Mouse (Mus musculus) liver, embryonic 15.5 days (tissue): ENCODE results near the gene Plekha1. TPM values are rescaled to one million over a fixed set of nuclear protein-coding genes. Genes with fewer than 3 reads are reported as not detected.

Experiments
- ATAC-seq: fragments of 200-750 bp; cut with Nextera tagmentation; 2 replicates; pipeline ENCODE4 v1.8.0; 2017; ENCODE audit warnings: moderate number of reproducible peaks, mild to moderate bottlenecking, moderate library complexity; ENCODE audit not compliant: insufficient read depth
- H3K27ac ChIP-seq: fragments of 300-500 bp; sonication (generic); replicated peaks from 2 replicates; pipeline ENCODE4 v1.5.1; 2015; ENCODE audit warnings: mild to moderate bottlenecking, inconsistent platforms
- H3K27me3 ChIP-seq: fragments of 300-500 bp; sonication (generic); 2 replicates; pipeline ENCODE4 v1.6.1; 2015; ENCODE audit warnings: mild to moderate bottlenecking, inconsistent platforms
- H3K36me3 ChIP-seq: fragments of 300-500 bp; sonication (generic); replicated peaks from 2 replicates; pipeline ENCODE4 v1.6.1; 2015; ENCODE audit warnings: moderate library complexity, mild to moderate bottlenecking, inconsistent platforms
- H3K4me1 ChIP-seq: fragments of 300-500 bp; sonication (generic); replicated peaks from 2 replicates; pipeline ENCODE4 v1.6.1; 2015; ENCODE audit warnings: inconsistent platforms
- H3K4me2 ChIP-seq: fragments of 300-500 bp; sonication (generic); 2 replicates; pipeline ENCODE4 v1.6.1; 2015; ENCODE audit warnings: moderate library complexity, mild to moderate bottlenecking, inconsistent platforms
- H3K4me3 ChIP-seq: fragments of 300-500 bp; sonication (generic); replicated peaks from 2 replicates; pipeline ENCODE4 v1.5.1; 2015; ENCODE audit warnings: mild to moderate bottlenecking, inconsistent platforms
- H3K9ac ChIP-seq: fragments of 300-500 bp; sonication (generic); 2 replicates; pipeline ENCODE4 v1.6.1; 2015; ENCODE audit warnings: moderate library complexity, mild to moderate bottlenecking, inconsistent platforms
- H3K9me3 ChIP-seq: fragments of 300-500 bp; sonication (generic); replicated peaks from 2 replicates; pipeline ENCODE4 v1.6.1; 2016; ENCODE audit warnings: inconsistent platforms
- WGBS: fragments of 180-500 bp; shearing (Covaris S2); methylation state at CpG from one replicate; pipeline ENCODE4 v1.1.7; 2015; ENCODE audit warnings: mixed read lengths; ENCODE audit not compliant: insufficient replicate concordance; 5-methylcytosine and 5-hydroxymethylcytosine counted together
- polyA plus RNA-seq: library from polyadenylated mRNA; unstranded; fragments of >200 nt; fragmentation: Nextera tagmentation; extraction: Ambion mirVana; gene quantifications from 2 replicates; pipeline ENCODE4 v1.2.1, GENCODE M21; 2015

Plekha1 gene
- polyA plus RNA-seq, 1 experiment from 2014 or later, result 10.3 TPM

DNA sequence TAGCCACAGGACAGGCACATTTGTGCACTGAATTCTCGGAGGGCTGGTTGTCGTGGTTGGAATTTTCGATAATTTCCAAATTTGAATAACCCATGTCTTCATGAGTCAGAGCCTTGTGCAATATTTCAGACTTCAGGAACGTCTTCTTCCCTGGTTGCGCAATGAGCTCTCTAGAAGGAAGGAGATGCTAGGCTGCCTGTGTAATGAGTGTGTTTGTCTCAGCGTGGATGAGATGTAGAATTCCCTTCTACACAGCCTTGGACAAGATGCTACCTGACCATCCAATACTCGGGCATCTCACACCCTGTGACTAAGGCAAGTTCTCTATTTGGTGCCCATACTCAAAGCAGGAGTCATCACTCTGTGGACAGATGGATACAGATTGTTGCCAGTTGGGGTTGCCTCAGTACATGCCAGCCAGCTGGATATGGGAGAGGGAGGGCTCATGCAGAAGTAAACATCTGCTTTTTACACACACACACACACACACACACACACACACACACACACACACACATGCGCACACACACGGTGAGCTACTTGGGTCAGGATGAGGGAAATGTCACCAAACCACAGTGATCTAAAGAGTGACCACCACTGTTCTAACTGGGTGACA is 77.8 kb downstream of the Plekha1 start:
- Histone ChIP-seq H3K4me1 (no peaks in the 10 kb centered on the region), H3K4me2 (no peak overlapping the region), H3K36me3 (no peaks in the 10 kb centered on the region), H3K9ac (no peak overlapping the region), H3K27ac (no peak overlapping the region), H3K4me3 (no peak overlapping the region), H3K27me3 (peaks cover 23% of the 10 kb centered on the region; the same call in 1 of the 2 replicates), H3K9me3 (no peaks in the 10 kb centered on the region)
- no peak for ATAC-seq
- 52% methylated on average over 9 of the region's 9 CpGs for WGBS

DNA sequence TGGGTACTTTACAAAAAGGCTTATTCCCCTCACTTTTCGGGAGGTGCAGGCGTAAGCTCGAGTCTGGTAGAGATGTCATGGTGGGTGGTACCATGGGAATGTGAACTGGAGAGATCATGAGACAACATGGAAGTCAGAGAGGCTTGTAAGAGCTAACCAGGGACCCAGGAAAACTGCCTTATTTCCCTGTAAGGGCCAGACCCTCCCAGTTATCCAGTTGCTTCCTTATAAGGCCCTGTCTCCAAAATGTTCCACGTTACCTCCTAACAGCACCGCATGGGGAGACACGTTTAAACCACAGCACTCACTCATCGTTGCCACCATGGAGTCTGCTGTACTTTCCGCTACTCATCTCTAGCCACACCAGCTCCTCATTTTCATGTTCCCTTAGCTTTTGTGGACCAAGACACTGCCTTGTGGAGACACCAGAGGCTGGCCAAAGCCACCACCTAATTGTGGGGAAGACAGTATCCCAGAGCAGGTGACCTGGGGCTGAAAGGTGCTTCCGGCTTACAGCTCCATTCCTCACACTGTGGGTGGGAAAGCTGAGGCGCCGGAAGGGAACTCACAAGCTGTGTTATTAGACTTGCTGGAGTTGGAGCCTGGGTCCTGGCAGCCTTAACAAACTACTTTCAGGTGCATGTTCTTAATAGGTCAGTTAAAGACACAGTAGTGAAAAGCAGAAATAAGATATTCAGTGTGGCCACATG is 79.4 kb downstream of the Plekha1 start:
- Histone ChIP-seq H3K36me3 (no peaks in the 10 kb centered on the region), H3K27me3 (peaks cover 14% of the 10 kb centered on the region; the same call in 1 of the 2 replicates), H3K4me2 (no peak overlapping the region), H3K9me3 (no peaks in the 10 kb centered on the region), H3K27ac (no peak overlapping the region), H3K4me3 (no peak overlapping the region), H3K4me1 (no peaks in the 10 kb centered on the region), H3K9ac (no peak overlapping the region)
- WGBS, result 65% methylated on average over 11 of the region's 11 CpGs
- ATAC-seq, result no peak

DNA sequence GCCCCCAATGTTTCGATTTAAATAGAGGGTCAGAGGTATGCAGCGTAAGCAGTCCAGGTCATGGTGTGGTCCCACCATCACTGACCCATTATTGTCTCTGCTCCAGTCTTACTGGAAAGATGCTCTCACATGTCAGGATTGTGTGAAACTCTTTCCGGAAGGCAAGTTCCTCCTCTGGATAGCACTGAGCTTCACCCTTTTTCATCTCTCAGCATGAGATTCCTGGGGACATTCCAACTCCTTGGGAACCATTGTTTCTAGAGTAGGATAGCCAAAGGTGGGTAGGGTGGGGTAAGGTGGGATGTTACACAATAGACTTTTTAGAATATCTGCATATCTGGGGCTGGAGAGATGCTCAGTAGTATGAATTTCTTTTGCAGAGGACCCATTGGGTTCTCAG is 80.2 kb downstream of the Plekha1 start:
- no peak for ATAC-seq
- WGBS, result 64% methylated on average over 3 of the region's 3 CpGs
- H3K9ac ChIP-seq, result no peak overlapping the region

DNA sequence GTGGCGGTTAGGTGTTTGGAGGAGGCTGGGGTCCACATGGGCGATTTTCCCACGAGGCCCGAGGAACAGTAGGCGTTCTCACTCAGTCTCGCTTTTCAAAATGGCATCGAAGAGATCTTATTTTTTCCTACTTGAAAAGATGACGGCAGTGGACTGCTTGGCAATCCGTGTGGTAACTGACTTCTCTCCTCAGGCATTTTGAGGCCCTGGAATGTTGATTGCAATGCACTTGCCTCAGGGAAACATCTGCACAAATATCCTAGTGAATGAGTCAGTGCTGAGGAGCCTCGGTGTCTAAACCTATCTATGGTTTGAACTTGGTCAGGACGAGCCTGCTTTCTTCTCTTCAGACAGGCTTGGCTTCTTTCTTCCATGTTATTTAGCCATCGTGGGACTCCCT is 80.7 kb downstream of the Plekha1 start:
- 67% methylated on average over 12 of the region's 12 CpGs for WGBS
- no peak overlapping the region for H3K9ac ChIP-seq
- 0 out of 2 replicates have a peak, but pooled peaks cover under 1% of the 10 kb centered on the region for H3K27me3 ChIP-seq
- no peak overlapping the region for H3K4me3 ChIP-seq
- H3K27ac ChIP-seq, result no peak overlapping the region
- H3K9me3 ChIP-seq, result no peaks in the 10 kb centered on the region
- ATAC-seq, result no peak
- H3K36me3 ChIP-seq, result no peaks in the 10 kb centered on the region
- no peaks in the 10 kb centered on the region for H3K4me1 ChIP-seq
- no peak overlapping the region for H3K4me2 ChIP-seq

More for the DNA sequence above, 80.2 kb downstream of the Plekha1 start:
- no peak overlapping the region for H3K4me3 ChIP-seq
- H3K27ac ChIP-seq, result no peak overlapping the region
- no peaks in the 10 kb centered on the region for H3K36me3 ChIP-seq
- peaks cover 7% of the 10 kb centered on the region; the same call in 1 of the 2 replicates for H3K27me3 ChIP-seq
- H3K4me1 ChIP-seq, result no peaks in the 10 kb centered on the region
- H3K4me2 ChIP-seq, result no peak overlapping the region
- H3K9me3 ChIP-seq, result no peaks in the 10 kb centered on the region

DNA sequence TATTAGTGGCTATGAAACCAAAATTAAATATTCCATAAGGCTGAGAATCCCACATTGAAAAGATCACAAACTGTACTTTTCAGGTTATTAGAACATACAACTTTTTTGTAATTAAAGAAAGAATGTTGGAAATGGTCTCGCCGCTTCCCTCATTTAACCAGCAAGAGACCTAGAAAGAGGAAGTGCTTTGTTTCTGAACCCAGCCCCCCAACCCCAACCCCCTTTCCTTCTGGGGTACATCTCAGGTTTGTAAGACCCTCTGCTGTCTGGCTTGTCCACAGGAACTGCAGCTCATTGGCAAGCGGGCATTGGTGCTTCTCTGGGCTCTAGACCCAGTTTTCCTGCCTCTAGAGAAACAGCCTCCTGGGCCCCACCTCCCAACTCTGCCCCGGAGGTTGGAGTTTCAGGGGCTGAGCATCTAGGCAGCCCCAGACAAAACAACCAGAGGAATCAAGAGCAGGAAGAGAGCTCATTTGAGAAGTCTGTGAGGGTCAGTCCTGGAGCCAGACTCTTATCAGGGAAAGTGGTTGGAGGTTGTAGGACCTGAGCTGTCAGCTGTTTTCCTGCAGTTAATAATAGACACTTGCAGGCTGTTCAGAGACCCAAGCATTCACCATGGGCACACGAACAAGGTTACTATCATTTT is 83.1 kb downstream of the Plekha1 start:
- ATAC-seq, result no peak
- H3K4me2 ChIP-seq, result no peak overlapping the region
- H3K27me3 ChIP-seq, result no peaks in the 10 kb centered on the region
- H3K9me3 ChIP-seq, result no peaks in the 10 kb centered on the region
- no peak overlapping the region for H3K9ac ChIP-seq
- H3K4me3 ChIP-seq, result no peak overlapping the region
- no peak overlapping the region for H3K27ac ChIP-seq
- no peaks in the 10 kb centered on the region for H3K4me1 ChIP-seq
- no peaks in the 10 kb centered on the region for H3K36me3 ChIP-seq
- WGBS, result 8% methylated on average over 5 of the region's 5 CpGs

DNA sequence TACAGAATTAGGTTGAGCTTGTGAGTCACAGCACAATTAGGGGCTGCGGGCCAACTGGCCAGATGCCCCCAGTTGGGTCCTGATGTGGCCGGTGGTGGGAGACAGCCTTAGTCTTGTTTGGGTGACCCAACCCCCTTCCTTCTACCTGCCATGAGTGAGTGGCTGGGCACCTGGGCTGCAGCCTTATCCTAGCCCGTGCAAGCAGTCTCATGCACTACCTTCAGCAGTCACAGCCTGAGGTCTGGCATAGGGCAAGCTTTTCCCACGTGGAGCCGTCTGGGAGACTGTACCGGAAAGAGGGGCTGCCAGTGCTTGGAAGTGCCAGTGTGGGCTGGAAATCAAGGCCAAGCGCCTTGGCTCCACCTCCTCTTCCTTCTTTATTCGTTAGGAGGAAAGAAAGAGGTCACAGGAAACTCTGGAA is 83.8 kb downstream of the Plekha1 start:
- Histone ChIP-seq H3K27me3 (no peaks in the 10 kb centered on the region), H3K4me1 (no peaks in the 10 kb centered on the region), H3K9me3 (no peaks in the 10 kb centered on the region), H3K36me3 (no peaks in the 10 kb centered on the region), H3K4me3 (no peak overlapping the region), H3K4me2 (no peak overlapping the region), H3K27ac (no peak overlapping the region), H3K9ac (no peak overlapping the region)
- ATAC-seq, result no peak
- WGBS, result 15% methylated on average over 8 of the region's 8 CpGs

DNA sequence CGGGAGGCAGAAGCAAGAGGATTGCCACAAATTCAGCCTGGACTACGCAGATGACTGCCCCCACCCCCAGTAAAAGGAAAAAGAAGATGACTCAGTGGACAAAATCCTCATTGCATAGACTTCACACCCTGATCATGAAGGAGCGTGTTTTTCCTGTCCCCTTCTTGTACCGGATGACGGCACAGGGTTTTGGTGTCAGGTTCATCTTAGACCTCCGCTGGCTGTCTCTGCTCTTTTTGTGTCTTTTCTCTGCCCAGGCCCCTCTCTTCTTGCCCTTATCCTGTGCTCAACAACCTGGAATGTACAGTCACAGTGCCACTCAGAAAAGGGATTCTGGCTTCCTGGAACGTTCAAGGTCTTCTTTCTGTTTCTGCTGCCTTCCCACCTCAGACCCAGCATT is 84.9 kb downstream of the Plekha1 start:
- H3K27me3 ChIP-seq, result no peaks in the 10 kb centered on the region
- 76% methylated on average over 7 of the region's 7 CpGs for WGBS

DNA sequence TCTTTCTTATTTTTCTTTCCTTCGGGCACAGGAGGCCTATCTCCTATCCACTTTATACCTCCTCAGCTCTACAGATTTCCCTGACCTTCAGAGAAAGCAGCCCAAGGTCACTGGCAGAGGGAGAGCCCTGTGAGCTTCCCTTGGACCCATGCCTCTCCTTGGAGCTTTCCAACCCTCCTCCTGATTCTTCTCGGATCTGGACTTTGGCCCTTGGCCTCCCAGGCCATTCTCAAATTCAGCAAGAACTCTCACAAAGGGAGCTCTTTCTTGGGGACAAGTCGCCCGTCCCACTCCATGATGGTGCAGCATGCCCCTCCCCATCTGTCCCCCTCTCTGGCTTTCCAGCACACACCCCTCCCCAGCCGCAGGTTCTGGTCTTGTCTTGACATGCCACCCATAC is 85.4 kb downstream of the Plekha1 start:
- no peak for ATAC-seq
- H3K4me2 ChIP-seq, result no peak overlapping the region
- 63% methylated on average over 5 of the region's 5 CpGs for WGBS

More for the DNA sequence above, 84.9 kb downstream of the Plekha1 start:
- no peak overlapping the region for H3K4me3 ChIP-seq
- ATAC-seq, result no peak
- H3K36me3 ChIP-seq, result no peaks in the 10 kb centered on the region
- H3K4me2 ChIP-seq, result no peak overlapping the region
- H3K9ac ChIP-seq, result no peak overlapping the region
- no peaks in the 10 kb centered on the region for H3K4me1 ChIP-seq
- no peak overlapping the region for H3K27ac ChIP-seq
- H3K9me3 ChIP-seq, result no peaks in the 10 kb centered on the region

DNA sequence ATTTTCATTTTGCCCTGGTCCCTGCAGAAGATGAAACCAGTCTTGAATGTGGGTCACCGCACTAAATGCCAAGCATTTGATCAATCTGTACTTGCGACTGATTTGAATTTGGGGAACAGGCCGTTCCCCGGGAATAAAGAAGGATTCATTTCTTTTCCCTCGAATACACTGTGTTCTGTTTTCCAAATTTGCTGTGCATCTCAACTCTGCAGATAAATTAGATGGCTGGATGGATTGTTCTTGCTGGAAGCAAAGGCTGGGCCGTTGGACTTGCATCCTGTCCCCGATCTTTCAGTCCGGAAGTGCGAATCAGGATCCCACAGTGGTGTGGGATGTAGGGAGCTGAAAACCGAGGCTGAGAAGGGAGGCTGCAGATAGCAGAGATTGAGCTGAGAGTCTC is 87.8 kb downstream of the Plekha1 start:
- no peak for ATAC-seq
- 69% methylated on average over 10 of the region's 10 CpGs for WGBS

More for the DNA sequence above, 85.4 kb downstream of the Plekha1 start:
- no peaks in the 10 kb centered on the region for H3K9me3 ChIP-seq
- no peaks in the 10 kb centered on the region for H3K27me3 ChIP-seq
- H3K27ac ChIP-seq, result no peak overlapping the region
- no peak overlapping the region for H3K4me3 ChIP-seq
- H3K4me1 ChIP-seq, result no peaks in the 10 kb centered on the region
- H3K9ac ChIP-seq, result no peak overlapping the region
- H3K36me3 ChIP-seq, result no peaks in the 10 kb centered on the region

DNA sequence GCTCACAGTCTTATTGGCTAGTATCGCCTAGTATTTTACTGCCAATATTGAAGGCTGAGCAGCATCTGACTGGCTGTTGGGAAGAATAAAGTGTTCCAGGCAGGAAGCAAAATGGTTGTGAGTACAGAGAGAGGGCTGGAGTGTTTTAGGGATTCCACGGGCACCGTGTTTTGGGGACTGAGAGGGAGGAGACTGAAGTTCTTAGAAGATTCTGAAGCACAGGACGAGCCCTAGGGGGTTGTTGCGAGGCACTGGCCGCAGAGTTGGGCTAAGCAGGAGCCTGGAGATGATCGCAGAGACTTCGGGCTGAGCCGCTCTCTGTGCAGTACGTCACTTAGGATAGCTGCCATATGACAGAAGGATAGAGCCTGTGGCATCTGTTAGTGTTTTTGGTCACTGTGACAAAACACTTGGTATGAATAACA is 88.6 kb downstream of the Plekha1 start:
- Histone ChIP-seq H3K4me1 (no peaks in the 10 kb centered on the region), H3K4me2 (no peak overlapping the region), H3K27me3 (no peaks in the 10 kb centered on the region), H3K36me3 (no peaks in the 10 kb centered on the region), H3K9me3 (no peaks in the 10 kb centered on the region), H3K27ac (no peak overlapping the region), H3K9ac (no peak overlapping the region), H3K4me3 (no peak overlapping the region)
- no peak for ATAC-seq
- 62% methylated on average over 10 of the region's 10 CpGs for WGBS

More for the DNA sequence above, 87.8 kb downstream of the Plekha1 start:
- Histone ChIP-seq H3K36me3 (no peaks in the 10 kb centered on the region), H3K9me3 (no peaks in the 10 kb centered on the region), H3K27ac (no peak overlapping the region), H3K4me3 (no peak overlapping the region), H3K4me2 (no peak overlapping the region), H3K4me1 (no peaks in the 10 kb centered on the region), H3K27me3 (no peaks in the 10 kb centered on the region), H3K9ac (no peak overlapping the region)

DNA sequence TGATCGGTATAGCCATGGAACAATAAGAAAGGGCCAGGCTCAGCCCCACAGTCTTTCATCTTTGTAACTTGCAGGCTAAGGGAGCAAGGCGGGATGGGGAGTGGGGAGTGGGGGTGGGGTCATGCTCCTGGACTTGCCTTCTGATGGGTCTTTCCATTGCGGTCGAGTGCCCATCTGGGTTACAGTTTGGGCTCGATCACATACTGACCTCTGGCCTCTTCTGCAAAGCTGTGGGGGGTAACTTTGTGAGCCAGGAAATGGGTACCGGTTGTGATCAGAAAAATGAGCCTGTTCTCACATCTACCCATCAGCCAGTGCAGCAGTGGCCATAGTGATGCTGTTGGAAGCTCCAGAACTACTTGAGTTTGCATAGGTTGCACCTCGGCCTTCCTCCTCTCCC is 93.0 kb downstream of the Plekha1 start:
- H3K9ac ChIP-seq, result no peak overlapping the region
- no peaks in the 10 kb centered on the region for H3K4me1 ChIP-seq
- H3K4me3 ChIP-seq, result no peak overlapping the region
- H3K27me3 ChIP-seq, result no peaks in the 10 kb centered on the region
- no peak overlapping the region for H3K4me2 ChIP-seq
- H3K9me3 ChIP-seq, result no peaks in the 10 kb centered on the region
- H3K27ac ChIP-seq, result no peak overlapping the region
- no peaks in the 10 kb centered on the region for H3K36me3 ChIP-seq
- no peak for ATAC-seq
- WGBS, result 55% methylated on average over 7 of the region's 7 CpGs
